Mouse (Mus musculus): ENCODE data around the gene Kcne2.

Gene Kcne2

GRCm38 (mm10) chr16:92313953-92314741 lies 22.0 kb downstream of the Kcne2 start:
- peak; percentile 39 for DNase-seq (ENCODE audit: low spot score)

GRCm38 (mm10) chr16:92316049-92316738 lies 24.0 kb downstream of the Kcne2 start:
- no peak for DNase-seq (ENCODE audit: low spot score)

GRCm38 (mm10) chr16:92319353-92320109 lies 27.3 kb downstream of the Kcne2 start:
- peak; percentile 63 for DNase-seq (ENCODE audit: low spot score)

- no peak for DNase-seq (ENCODE audit: low spot score)
These were observed 28.2 kb downstream of the Kcne2 start for GRCm38 (mm10) chr16:92320361-92320760.

GRCm38 (mm10) chr16:92321341-92321740 lies 29.2 kb downstream of the Kcne2 start, which contains the start of gene Fam243:
Gene Fam243 (minus strand): TSS chr16:92321441.
- no peak for DNase-seq (ENCODE audit: low spot score)

- DNase-seq (ENCODE audit: low spot score) = no peak
These were observed 32.3 kb downstream of the Kcne2 start for GRCm38 (mm10) chr16:92324309-92325061.

- no peak for DNase-seq (ENCODE audit: low spot score)
These were observed 32.8 kb downstream of the Kcne2 start for GRCm38 (mm10) chr16:92325062-92325406.

GRCm38 (mm10) chr16:92327911-92328310 lies 35.7 kb downstream of the Kcne2 start:
- DNase-seq (ENCODE audit: low spot score) = no peak

GRCm38 (mm10) chr16:92330966-92331365 lies 38.8 kb downstream of the Kcne2 start:
- no peak for DNase-seq (ENCODE audit: low spot score)

- DNase-seq (ENCODE audit: low spot score) = no peak
These were observed 42.4 kb downstream of the Kcne2 start for GRCm38 (mm10) chr16:92334600-92334999.

GRCm38 (mm10) chr16:92336280-92336679 lies 44.1 kb downstream of the Kcne2 start:
- peak; percentile 40 for DNase-seq (ENCODE audit: low spot score)

GRCm38 (mm10) chr16:92340612-92341511 lies 48.7 kb downstream of the Kcne2 start:
- peak; percentile 20 for DNase-seq (ENCODE audit: low spot score)

GRCm38 (mm10) chr16:92345177-92345576 lies 53.0 kb downstream of the Kcne2 start:
- DNase-seq (ENCODE audit: low spot score) = no peak

GRCm38 (mm10) chr16:92346297-92346916 lies 54.2 kb downstream of the Kcne2 start:
- no peak for DNase-seq (ENCODE audit: low spot score)

Data from T-cell, adult 2 months (primary cell).